Mouse (Mus musculus) intestine, postnatal 0 days (tissue): Measurements from ENCODE around the gene Csf3r. TPM values are rescaled to one million over a fixed set of nuclear protein-coding genes. Genes with fewer than 3 reads are reported as not detected.
"Not testable (repeated sequence)": the region's sequence is repeated elsewhere in the genome, so short reads cannot be mapped to it uniquely, and the experiment has no call there.

Experiments used
- ATAC-seq: fragments of 200-750 bp; cut with Nextera tagmentation; 2 replicates; pipeline ENCODE4 v1.8.0; 2017; ENCODE audit warnings: mild to moderate bottlenecking, moderate TSS enrichment, moderate library complexity
- H3K27ac ChIP-seq: fragments of 300-500 bp; sonication (generic); 2 replicates; pipeline ENCODE4 v1.5.1; 2014; ENCODE audit warnings: mild to moderate bottlenecking, low read depth, low read length, moderate library complexity
- H3K27me3 ChIP-seq: fragments of 300-500 bp; sonication (generic); replicated peaks from 2 replicates; pipeline ENCODE4 v1.6.1; 2014; ENCODE audit warnings: low read length, mixed read lengths; ENCODE audit not compliant: control insufficient read depth, insufficient read depth
- H3K36me3 ChIP-seq: fragments of 300-500 bp; sonication (generic); 2 replicates; pipeline ENCODE4 v1.6.1; 2014; ENCODE audit warnings: mild to moderate bottlenecking, moderate library complexity; ENCODE audit not compliant: control insufficient read depth, insufficient read depth
- H3K4me1 ChIP-seq: fragments of 300-500 bp; sonication (generic); replicated peaks from 2 replicates; pipeline ENCODE4 v1.6.1; 2014; ENCODE audit warnings: antibody characterized with exemption, low read length, mixed read lengths; ENCODE audit not compliant: control insufficient read depth, insufficient read depth
- H3K4me2 ChIP-seq: fragments of 300-500 bp; sonication (generic); replicated peaks from 2 replicates; pipeline ENCODE4 v1.6.1; 2014; ENCODE audit warnings: low read depth, mild to moderate bottlenecking, moderate library complexity
- H3K4me3 ChIP-seq: fragments of 300-500 bp; sonication (generic); 2 replicates; pipeline ENCODE4 v1.5.1; 2014; ENCODE audit warnings: low read depth, low read length
- H3K9ac ChIP-seq: fragments of 300-500 bp; sonication (generic); 2 replicates; pipeline ENCODE4 v1.6.1; 2014; ENCODE audit warnings: mild to moderate bottlenecking, low read depth, low read length
- H3K9me3 ChIP-seq: fragments of 300-500 bp; sonication (generic); 2 replicates; pipeline ENCODE4 v1.6.1; 2016; ENCODE audit warnings: mixed run types; ENCODE audit not compliant: control insufficient read depth
- CTCF ChIP-seq: sonication (generic); IDR thresholded peaks from 2 replicates; pipeline ENCODE4 v1.5.1; 2016; ENCODE audit warnings: low read depth, mild to moderate bottlenecking, control low read depth, antibody characterized with exemption, moderate library complexity
- WGBS: fragments of 180-500 bp; shearing (Covaris S2); extraction: QIAGEN DNeasy Blood & Tissue Kit; methylation state at CpG from one replicate; pipeline ENCODE4 v1.1.7; 2014; 5-methylcytosine and 5-hydroxymethylcytosine counted together
- polyA plus RNA-seq: library from polyadenylated mRNA; unstranded; fragments of >200 nt; fragmentation: Nextera tagmentation; extraction: Ambion mirVana; gene quantifications from 2 replicates; pipeline ENCODE4 v1.2.1, GENCODE M21; 2015

Csf3r gene
- 0.26 and 0.40 TPM in 2 replicates for polyA plus RNA-seq

GRCm38 (mm10) chr4:126024303-126024900 lies at the start of gene Csf3r:
Gene Csf3r (plus strand): TSS chr4:126024550.
- Histone ChIP-seq H3K36me3 (no peaks in the 10 kb centered on the region), H3K27ac (no peak within 1 kb of the TSS), H3K27me3 (no peaks in the 10 kb centered on the region), H3K9ac (no peak within 1 kb of the TSS), H3K4me1 (no peaks in the 10 kb centered on the region), H3K4me3 (no peak within 1 kb of the TSS), H3K4me2 (no peak within 1 kb of the TSS), H3K9me3 (no peaks in the 10 kb centered on the region)
- WGBS: 38% methylated on average over 16 of the region's 16 CpGs
- TF ChIP-seq CTCF: no peak
- ATAC-seq: no peak

- WGBS: 59% methylated on average over 9 of the region's 9 CpGs
- no peak for ATAC-seq
Observed at GRCm38 (mm10) chr4:125977768-125978167, 46.6 kb upstream of the Csf3r start.

GRCm38 (mm10) chr4:125983279-125983678 lies 41.1 kb upstream of the Csf3r start:
- H3K9me3 ChIP-seq: no peaks in the 10 kb centered on the region
- H3K27ac ChIP-seq: no peak overlapping the region
- TF ChIP-seq CTCF: no peak
- H3K9ac ChIP-seq: no peak overlapping the region
- H3K4me1 ChIP-seq: no peaks in the 10 kb centered on the region
- ATAC-seq: no peak
- H3K27me3 ChIP-seq: no peaks in the 10 kb centered on the region
- no peak overlapping the region for H3K4me3 ChIP-seq
- WGBS: 80% methylated on average over 8 of the region's 8 CpGs
- no peaks in the 10 kb centered on the region for H3K36me3 ChIP-seq
- H3K4me2 ChIP-seq: no peak overlapping the region

More at GRCm38 (mm10) chr4:125977768-125978167, 46.6 kb upstream of the Csf3r start:
- H3K27ac ChIP-seq: no peak overlapping the region
- H3K9me3 ChIP-seq: no peaks in the 10 kb centered on the region
- no peaks in the 10 kb centered on the region for H3K36me3 ChIP-seq
- no peak for TF ChIP-seq CTCF
- no peaks in the 10 kb centered on the region for H3K27me3 ChIP-seq
- H3K4me1 ChIP-seq: no peaks in the 10 kb centered on the region
- no peak overlapping the region for H3K4me3 ChIP-seq
- no peak overlapping the region for H3K4me2 ChIP-seq
- H3K9ac ChIP-seq: no peak overlapping the region

- not testable (repeated sequence) for H3K27ac ChIP-seq, H3K4me2 ChIP-seq, H3K36me3 ChIP-seq, H3K9ac ChIP-seq, H3K9me3 ChIP-seq, H3K4me1 ChIP-seq, H3K4me3 ChIP-seq, ATAC-seq, H3K27me3 ChIP-seq
- WGBS: 50% methylated on average over 2 of the region's 2 CpGs
Observed at GRCm38 (mm10) chr4:125985703-125986102, 38.6 kb upstream of the Csf3r start.

GRCm38 (mm10) chr4:125987071-125987470 lies 37.3 kb upstream of the Csf3r start:
- no peak overlapping the region for H3K4me3 ChIP-seq
- no peaks in the 10 kb centered on the region for H3K4me1 ChIP-seq
- no peaks in the 10 kb centered on the region for H3K27me3 ChIP-seq
- ATAC-seq: no peak
- H3K9ac ChIP-seq: no peak overlapping the region
- 61% methylated on average over 3 of the region's 3 CpGs for WGBS
- TF ChIP-seq CTCF: no peak
- no peak overlapping the region for H3K4me2 ChIP-seq
- H3K36me3 ChIP-seq: no peaks in the 10 kb centered on the region
- no peaks in the 10 kb centered on the region for H3K9me3 ChIP-seq
- H3K27ac ChIP-seq: no peak overlapping the region

- Histone ChIP-seq H3K27ac (no peak overlapping the region), H3K9me3 (no peaks in the 10 kb centered on the region), H3K36me3 (no peaks in the 10 kb centered on the region), H3K27me3 (no peaks in the 10 kb centered on the region), H3K4me2 (no peak overlapping the region), H3K4me1 (no peaks in the 10 kb centered on the region), H3K4me3 (no peak overlapping the region), H3K9ac (no peak overlapping the region)
- TF ChIP-seq CTCF: no peak
- 65% methylated on average over 11 of the region's 11 CpGs for WGBS
- ATAC-seq: no peak
Observed at GRCm38 (mm10) chr4:125989061-125989460, 35.3 kb upstream of the Csf3r start.

- H3K36me3 ChIP-seq: no peaks in the 10 kb centered on the region
- no peaks in the 10 kb centered on the region for H3K27me3 ChIP-seq
- H3K27ac ChIP-seq: no peak overlapping the region
- ATAC-seq: no peak
- H3K4me1 ChIP-seq: no peaks in the 10 kb centered on the region
- TF ChIP-seq CTCF: peak; percentile 86
- no peak overlapping the region for H3K4me2 ChIP-seq
- H3K9ac ChIP-seq: no peak overlapping the region
- WGBS: 29% methylated on average over 7 of the region's 7 CpGs
- H3K4me3 ChIP-seq: no peak overlapping the region
- H3K9me3 ChIP-seq: no peaks in the 10 kb centered on the region
Observed at GRCm38 (mm10) chr4:125990143-125990542, 34.2 kb upstream of the Csf3r start.
